Mouse (Mus musculus): Measurements from ENCODE around the gene Trhr2.
"Not testable (repeated sequence)": the region's sequence is repeated elsewhere in the genome, so short reads cannot be mapped to it uniquely, and the experiment has no call there.

The Trhr2 gene

DNA sequence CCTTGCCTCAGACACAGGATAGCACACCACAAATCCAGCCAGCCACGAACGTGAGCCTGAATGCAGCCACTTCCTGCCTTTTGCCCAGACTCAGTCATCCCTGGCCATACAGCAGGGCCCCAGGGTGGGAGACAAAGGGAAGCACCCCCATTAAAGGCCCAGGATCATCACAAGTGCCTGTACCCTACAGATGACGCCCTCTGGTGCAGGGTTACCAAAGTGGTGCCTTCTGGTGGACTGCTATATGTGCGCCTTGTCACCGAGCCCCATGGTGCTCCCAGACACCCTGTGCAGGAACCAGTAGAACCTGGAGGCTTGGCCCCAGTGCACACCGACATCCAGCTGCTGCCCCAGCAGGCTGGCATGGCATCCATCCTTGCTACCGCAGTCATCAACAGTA is 27.0 kb downstream of the Trhr2 start:
- in situ Hi-C loops (cut with MboI; ENCODE audit: low sequenced_read_pairs): loop anchor here (5.0 kb wide), 1 partner anchor 56 kb away; no protein-coding TSS in a partner anchor

- in situ Hi-C loops (cut with MboI; ENCODE audit: low sequenced_read_pairs): loop anchor here (5.0 kb wide), 1 partner anchor 56 kb away; no protein-coding TSS in a partner anchor
Observed at GRCm38 (mm10) chr8:122332753-122333506, 27.6 kb downstream of the Trhr2 start.

- in situ Hi-C loops (cut with MboI; ENCODE audit: low sequenced_read_pairs): loop anchor here (5.0 kb wide), 1 partner anchor 54 kb away; no protein-coding TSS in a partner anchor
Observed at GRCm38 (mm10) chr8:122331134-122331523, 29.4 kb downstream of the Trhr2 start.

- in situ Hi-C loops (cut with MboI; ENCODE audit: low sequenced_read_pairs): loop anchor here (5.0 kb wide), 1 partner anchor 53 kb away; no protein-coding TSS in a partner anchor
Observed at GRCm38 (mm10) chr8:122330446-122331133, 30.0 kb downstream of the Trhr2 start.

GRCm38 (mm10) chr8:122329553-122330239 is 30.9 kb downstream of the Trhr2 start:
- in situ Hi-C loops (cut with MboI; ENCODE audit: low sequenced_read_pairs): loop anchor here (5.0 kb wide), 1 partner anchor 52 kb away; no protein-coding TSS in a partner anchor

- in situ Hi-C loops (cut with MboI; ENCODE audit: low sequenced_read_pairs): no loop called here
Observed at GRCm38 (mm10) chr8:122329072-122329471, 31.5 kb downstream of the Trhr2 start.

GRCm38 (mm10) chr8:122326114-122326542 is 34.4 kb downstream of the Trhr2 start:
- in situ Hi-C loops (cut with MboI; ENCODE audit: low sequenced_read_pairs): no loop called here

DNA sequence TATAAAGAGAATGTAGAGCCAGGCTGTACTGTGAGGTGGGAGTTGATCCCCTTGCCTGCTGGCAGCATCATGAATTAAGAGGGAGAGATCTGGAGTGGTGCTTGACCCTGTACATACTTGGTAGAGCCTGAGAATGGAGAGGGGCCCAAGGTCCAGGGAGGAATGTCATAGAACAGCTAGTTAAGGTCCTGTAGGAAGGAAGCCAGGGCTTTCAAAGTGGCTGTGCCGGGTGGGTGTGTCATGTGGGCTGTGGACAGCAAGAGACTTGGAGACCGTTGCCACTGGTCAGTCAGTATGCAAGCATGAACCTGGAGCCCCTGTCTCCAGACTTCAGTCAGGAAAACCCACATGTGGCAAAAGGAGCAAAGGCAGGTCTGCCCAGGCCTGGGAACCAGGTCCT is 35.4 kb downstream of the Trhr2 start:
- in situ Hi-C loops (cut with MboI; ENCODE audit: low sequenced_read_pairs): no loop called here

DNA sequence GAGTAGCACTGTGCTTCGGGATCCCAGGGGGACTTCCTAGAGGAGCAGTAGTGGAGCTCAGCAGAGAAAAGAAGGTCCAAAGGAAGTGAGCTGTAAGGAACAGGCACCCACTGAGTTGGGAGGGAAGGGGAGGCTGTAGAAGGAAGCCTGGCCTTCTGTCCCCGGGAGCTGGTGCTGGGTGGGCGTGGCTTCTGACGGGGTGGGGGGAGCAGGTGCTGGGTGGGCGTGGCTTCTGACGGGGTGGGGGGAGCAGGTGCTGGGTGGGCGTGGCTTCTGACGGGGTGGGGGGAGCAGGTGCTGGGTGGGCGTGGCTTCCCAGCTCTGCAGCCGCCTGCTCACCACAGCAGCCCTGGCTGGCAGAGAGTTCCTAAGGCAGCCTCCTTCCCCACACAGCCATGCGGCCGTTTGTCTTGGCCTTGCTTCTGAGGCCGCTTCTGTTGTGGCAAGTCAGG is 36.6 kb downstream of the Trhr2 start:
- in situ Hi-C loops (cut with MboI; ENCODE audit: low sequenced_read_pairs): not testable (repeated sequence)

DNA sequence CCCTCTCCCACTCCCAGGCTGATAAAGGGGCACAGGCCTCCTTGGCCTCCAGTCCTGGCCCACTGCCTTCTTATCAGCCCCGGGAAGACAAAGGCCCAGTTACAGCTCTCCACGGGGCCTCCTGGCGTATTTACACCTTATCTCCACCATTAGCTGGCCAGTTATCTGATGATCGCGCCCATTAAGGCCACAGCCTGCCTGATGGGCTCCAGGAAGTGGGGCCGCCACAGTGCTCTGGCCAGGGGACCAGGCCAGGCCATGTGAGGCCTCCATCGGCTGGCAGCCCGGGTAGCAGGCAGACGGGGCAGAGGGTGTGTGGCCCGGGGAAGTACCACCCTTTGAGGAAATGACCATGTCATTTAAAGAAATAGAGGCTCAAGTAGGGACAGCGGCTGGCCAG is 37.8 kb downstream of the Trhr2 start:
- in situ Hi-C loops (cut with MboI; ENCODE audit: low sequenced_read_pairs): no loop called here

DNA sequence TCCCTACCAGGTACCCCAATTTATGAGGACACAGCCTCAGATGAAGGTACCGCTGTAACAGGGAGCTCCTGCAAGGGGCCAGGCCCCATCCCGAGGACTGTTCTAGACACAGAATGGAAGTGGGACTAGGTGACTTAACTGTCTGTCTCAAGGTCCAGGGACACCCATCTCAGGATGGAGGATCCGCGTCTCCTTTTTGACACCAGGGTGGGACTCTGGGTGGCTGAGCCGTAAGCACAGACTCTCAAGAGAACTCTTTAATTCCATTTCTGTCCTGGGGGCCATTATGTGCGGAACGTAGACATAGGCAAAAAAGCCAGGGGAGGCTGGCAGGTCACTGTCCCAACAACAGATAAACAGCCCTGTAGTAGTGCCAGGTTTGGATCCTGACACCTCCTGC is 38.4 kb downstream of the Trhr2 start:
- in situ Hi-C loops (cut with MboI; ENCODE audit: low sequenced_read_pairs): no loop called here

DNA sequence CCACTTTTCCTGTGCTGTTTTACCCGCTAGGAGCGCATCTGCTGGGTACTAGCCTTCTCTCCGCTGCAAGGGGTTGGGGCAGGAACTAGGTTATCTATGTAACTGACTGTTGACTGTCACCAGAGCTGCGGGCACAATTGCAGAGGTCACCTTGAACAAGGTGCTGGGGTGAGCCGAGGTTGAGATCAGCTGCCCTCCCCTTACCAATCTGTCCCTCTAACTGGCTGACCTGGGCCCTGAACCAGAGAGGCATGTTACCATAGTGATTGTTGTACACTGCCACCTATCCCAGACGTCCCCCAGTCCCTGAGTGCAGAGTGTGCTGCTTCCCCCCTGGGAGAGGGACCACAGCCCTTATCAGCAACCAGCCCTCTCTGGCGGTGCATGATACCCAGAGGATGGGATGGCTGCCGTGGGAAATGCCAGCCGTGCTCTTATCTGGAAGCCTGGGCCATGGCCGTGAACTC is 39.1 kb downstream of the Trhr2 start:
- in situ Hi-C loops (cut with MboI; ENCODE audit: low sequenced_read_pairs): no loop called here

GRCm38 (mm10) chr8:122320541-122320940 is 40.0 kb downstream of the Trhr2 start:
- in situ Hi-C loops (cut with MboI; ENCODE audit: low sequenced_read_pairs): no loop called here

DNA sequence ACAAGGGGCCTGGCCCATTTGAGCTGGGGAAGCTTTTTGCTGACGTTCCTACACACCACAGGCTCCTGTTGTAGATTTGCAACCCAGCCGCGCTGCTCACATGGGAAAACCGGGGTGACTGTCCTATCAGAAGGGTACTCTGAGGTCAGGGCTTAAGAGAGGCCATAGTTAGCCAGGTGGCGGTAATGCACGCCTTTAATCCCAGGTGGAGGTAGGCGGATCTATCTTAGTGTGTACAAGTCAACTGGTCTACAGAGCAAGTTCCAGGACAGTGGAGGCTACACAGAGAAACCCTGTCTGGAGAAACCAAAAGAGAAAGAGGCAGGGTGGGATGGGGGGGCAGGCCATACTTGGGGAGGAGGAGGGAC is 40.9 kb downstream of the Trhr2 start:
- in situ Hi-C loops (cut with MboI; ENCODE audit: low sequenced_read_pairs): no loop called here

DNA sequence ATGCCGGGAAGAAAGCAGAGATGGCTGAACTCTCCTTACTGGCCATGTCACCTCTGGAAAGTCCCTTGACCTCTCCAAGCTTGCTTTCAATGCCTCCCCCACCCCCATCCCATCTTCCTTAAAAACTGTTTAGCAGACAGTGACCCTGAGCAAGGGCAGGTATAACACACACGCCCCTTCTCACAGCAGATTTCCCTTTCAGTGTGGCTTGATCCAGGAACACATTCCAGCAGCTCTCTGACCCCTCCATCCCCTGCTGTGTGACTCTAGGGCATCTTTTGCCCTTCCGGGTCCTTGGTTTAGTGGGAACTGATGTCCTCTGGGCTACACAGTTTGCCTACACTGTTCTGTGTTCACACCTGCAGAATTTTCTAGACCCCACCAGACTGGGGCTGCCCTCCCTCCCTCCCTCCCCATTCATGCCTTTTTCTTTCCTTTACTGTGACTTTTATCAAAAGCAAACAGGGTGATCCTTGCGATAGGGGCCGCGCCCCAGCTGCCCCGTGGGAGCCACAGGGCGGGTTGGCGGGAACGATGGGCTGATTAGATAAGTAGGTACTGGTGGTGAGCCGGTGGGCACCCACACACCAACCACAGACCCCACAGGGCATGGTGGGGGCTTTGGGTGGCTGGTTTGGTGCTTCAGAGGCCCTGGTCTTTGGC is 41.4 kb downstream of the Trhr2 start:
- in situ Hi-C loops (cut with MboI; ENCODE audit: low sequenced_read_pairs): no loop called here

- in situ Hi-C loops (cut with MboI; ENCODE audit: low sequenced_read_pairs): no loop called here
Observed at GRCm38 (mm10) chr8:122317918-122318475, 42.5 kb downstream of the Trhr2 start.

DNA sequence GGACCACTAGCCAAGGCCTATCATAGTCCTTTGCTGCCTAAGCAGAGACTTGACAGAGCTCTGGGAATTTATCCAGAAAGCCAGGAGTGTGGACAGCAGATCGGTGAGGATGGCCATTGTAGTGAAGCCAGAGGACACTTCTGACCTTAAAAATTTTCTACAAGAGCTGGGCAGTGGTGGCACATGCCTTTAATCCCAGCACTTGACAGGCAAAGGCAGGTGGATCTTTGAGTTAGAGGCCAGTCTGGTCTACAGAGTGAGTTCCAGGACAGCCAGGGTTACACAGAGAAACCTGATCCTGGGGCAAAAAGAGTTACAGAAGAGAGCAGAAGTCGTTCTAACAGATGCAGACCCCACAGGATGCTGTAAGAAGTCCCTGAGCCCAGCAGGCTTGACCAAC is 44.1 kb downstream of the Trhr2 start:
- in situ Hi-C loops (cut with MboI; ENCODE audit: low sequenced_read_pairs): no loop called here

DNA sequence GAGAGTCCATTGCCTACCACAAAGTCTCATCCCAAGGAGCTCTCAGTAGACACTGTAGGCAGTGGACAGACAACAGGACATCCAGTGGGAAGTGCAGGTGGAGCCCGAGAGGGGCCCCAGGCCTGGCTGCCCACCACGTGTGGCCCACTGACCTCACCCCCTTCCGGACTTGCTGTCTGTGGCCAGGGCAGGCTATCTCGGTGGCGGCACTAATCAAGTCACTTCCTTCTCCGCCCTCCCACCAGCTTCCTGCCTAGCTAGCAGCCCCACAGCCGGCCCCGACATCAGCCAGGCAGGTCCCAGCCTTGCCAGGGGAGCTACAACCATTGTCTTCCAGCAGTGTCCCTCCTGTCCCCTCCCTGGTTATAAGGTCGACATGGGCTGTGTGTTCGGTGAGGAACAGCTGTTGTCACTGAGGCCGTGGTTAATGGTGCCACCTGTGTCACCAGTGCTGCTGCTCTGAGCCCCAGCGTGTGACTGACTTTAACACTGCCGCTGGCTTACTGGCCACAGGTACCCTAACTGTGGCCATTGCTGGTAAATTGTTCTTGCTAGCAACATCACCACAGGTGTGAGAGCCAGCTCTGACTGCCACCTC is 45.5 kb downstream of the Trhr2 start:
- in situ Hi-C loops (cut with MboI; ENCODE audit: low sequenced_read_pairs): no loop called here

- in situ Hi-C loops (cut with MboI; ENCODE audit: low sequenced_read_pairs): no loop called here
Observed at GRCm38 (mm10) chr8:122313310-122313709, 47.2 kb downstream of the Trhr2 start.

DNA sequence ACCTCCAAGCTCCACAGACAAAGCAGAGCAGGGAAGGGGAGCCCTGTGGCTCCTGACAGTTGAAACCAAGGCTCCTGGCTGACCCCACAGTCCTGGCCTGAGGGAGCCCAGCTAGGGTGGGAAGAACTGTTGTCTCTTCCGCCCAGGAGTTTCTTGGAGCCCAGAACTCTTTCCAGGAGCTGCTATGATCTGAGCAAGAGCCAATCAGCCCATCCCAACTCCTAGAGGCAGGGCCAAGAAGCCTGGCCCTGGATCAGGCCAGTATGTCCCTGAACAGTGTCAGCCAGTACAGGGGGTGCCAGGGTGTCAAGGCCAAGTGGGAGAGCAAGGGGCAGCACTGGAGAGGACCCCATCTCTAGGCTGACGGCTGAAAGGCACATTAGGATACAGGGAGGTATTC is 48.0 kb downstream of the Trhr2 start:
- in situ Hi-C loops (cut with MboI; ENCODE audit: low sequenced_read_pairs): no loop called here

All from CH12F3 (cell line).